Mouse (Mus musculus) urinary bladder, postnatal 14 days (tissue): ENCODE measurements around the gene Foxp1.
A peak's percentile ranks its signal among the peaks of the same experiment; 100 is the strongest.

ENCODE experiments used
- DNase-seq: peaks from one replicate; pipeline ENCODE4 v3.0.0; 2021; ENCODE audit warnings: low spot score

The Foxp1 gene

DNA sequence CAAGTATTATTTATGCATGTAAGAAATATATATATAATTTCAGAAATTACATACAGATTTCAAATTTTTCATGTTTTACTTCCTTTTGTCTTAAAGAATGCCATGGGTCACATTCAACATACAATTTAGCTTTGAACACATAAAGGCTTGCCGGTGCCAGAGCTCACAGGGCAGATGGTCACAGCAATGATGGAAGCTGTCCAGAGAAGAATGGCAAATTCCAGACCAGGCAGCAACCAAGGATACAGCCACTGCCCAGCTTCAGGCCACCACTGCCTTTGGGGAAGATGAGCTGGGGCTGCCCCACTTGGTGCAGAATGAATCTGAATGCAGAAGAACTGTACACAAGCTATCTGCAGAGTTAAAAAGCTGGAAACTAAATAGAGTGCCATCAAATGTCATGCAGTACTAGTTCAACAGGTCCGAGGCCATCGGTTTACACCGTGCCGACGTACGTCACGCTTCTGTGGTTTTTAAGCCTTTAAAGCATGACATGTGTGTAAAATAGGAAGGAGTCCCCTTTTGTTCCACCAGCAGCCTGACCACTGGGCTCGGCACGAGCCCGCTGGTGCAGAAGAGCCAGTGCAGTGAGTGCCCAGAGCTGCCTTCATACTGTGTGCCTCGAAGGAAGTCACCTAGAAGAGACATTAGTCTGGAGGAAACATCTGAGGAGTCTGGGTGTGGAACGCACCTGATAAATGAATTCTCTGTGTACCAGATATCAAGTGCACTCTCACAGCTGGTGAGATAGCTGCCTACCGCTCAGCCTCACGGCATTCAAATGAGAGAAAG lies 239.5 kb downstream of the Foxp1 start:
- no peak for DNase-seq

DNA sequence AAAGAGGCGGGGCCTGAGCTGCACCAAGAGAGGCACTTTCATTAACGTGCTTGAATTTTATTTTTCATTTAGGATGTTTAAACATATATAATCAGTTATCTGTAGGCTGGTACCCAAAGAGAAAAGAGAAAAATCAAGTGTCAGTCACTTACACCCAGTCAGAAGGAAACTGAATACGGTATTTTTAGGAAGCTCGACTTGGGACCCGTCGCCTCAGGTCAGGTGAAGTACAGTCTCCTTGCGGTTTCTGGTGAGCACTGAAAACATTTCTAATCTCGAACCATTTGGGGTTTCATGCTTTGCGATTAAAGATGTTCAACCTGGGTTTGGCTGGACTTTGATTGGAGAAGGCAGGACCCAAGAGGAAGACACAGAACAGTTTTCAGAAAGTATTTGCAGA lies 241.1 kb downstream of the Foxp1 start:
- no peak for DNase-seq

DNA sequence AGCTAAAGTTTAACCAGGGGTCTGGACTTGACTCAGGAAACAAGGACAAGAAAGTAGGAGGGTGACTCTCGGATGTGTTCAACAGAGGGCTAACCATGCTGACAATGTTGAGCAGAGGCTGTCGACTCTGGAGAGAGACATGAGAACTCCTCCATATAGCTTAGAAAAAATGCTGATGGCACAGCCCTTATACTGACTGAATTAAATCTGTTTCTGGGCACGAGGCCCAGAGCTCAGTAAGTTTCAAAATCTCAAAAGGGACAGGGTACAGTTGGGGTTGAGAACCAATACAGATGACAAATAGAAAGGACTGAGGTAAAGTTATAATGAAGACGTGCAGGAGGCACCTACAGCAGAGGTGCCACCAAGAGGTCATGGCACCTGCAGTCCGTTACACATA lies 241.9 kb downstream of the Foxp1 start:
- DNase-seq, result no peak

- no peak for DNase-seq
Observed at GRCm38 (mm10) chr6:99277251-99277650, 245.3 kb downstream of the Foxp1 start.

DNA sequence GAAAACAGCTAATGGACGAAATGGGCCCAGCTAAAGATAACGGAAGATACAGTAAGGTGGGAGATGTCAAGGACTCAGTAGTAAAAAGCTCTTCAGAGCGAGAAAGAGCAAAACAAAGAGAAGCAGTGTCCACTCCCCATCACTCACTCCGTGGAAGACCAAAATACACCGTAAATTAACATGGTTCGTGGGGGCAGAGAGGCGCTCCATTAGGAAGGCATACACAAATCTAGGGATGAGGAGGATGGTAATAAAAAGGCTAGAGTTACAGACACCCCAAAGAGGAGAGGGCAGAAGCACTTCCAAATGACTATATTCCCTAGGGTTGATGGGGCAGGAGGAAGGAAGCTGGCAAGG lies 246.2 kb downstream of the Foxp1 start:
- no peak for DNase-seq

DNA sequence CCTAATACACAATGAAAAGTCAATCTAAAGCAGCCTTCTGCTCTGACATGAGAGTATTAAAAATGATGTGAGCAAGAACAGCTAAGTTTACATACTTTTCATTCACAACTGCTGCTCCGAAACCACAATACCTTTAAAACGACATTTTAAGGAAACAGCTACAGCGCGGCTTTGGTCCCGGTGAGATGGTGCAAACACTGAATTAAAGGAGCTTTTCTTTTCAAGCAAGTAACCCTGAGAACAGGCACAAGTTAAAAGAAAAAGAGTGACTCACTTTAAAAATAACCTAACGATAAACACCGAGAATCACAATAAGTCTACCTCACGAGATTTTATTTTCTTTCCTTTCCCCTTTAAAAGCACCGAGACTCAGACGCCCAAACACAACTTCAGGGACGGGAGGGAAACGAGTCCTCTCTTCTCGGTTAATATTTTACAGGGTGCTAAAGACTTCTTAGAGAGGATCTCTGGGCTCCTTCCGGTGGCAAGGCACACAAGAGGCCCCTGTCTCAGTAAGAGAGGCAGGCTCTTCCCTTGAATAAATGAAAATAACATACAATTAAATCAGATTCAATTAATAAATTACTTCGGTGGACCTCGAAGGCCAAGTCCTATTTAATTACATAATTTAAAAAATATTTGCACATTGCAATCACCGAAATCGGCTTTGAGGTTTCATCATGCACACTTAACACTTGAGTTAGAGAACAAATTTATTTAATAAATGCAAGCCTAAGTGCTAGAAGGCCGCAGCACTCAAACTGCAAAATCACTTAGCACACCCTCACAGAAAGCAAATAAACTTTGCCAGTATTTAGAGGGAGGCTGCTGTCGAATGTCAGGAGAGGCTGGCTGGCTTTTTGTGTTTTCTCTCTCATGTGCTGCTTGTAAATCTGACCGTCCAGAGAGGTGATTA lies 246.9 kb downstream of the Foxp1 start:
- DNase-seq, result no peak

DNA sequence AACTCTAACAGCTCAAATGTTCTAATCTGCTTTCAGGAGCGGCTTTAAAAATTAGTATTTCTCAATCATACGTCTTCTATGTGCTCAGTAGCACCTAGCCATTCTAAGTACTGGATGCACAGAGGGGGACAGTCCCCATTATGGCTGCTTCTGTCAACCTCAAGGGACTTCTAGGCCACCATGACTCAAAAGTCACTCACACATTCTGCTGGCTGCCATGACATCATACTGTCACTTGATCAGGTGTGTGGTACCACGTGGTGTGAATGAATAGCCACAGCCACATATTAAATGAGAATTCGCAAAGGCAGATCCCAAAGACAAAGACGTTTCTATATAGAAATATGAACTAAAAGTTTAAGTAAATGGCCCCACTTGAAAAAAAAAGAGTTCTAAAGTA lies 247.9 kb downstream of the Foxp1 start:
- no peak for DNase-seq

- DNase-seq, result no peak
Observed at GRCm38 (mm10) chr6:99274222-99274621, 248.3 kb downstream of the Foxp1 start.

DNA sequence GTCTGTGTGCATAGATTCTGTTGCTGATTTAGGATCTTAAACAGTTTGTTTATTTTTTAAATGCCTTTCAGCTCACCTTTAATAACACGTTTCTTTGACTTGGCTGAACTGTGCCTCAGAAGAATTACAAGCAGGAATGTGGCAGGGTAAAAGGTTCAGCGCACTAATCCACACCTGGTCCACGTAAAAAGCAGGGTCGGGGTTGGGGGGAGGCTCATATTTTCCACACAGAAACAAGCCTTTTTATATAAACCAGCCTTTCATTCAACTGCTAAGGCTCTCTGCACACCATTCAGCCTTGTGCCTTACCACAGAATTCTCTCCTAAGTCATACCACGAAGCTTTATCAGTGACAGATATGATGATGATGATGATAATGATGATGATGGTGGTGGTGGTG lies 249.3 kb downstream of the Foxp1 start:
- no peak for DNase-seq

DNA sequence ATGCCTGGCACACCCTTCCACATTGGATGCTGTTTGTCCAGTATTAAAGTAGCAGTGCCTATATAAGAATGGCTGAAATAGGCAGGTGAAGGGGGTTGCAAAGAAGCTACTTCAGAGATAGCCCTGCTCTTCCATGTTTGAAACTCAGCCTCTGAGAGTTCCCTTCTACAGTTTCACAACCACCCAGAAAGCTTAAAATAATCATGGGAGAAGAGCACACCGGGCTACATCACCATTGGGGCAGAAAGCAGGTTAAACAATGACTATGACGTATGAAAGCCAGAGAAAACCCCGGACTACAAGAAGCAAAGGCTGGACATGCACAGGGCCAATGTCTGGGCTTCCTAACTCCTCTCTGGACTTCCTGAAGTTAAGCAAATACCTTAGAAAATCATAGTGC lies 250.3 kb downstream of the Foxp1 start:
- no peak for DNase-seq

- DNase-seq, result no peak
Observed at GRCm38 (mm10) chr6:99271741-99272140, 250.8 kb downstream of the Foxp1 start.

- no peak for DNase-seq
Observed at GRCm38 (mm10) chr6:99269921-99270320, 252.6 kb downstream of the Foxp1 start.

DNA sequence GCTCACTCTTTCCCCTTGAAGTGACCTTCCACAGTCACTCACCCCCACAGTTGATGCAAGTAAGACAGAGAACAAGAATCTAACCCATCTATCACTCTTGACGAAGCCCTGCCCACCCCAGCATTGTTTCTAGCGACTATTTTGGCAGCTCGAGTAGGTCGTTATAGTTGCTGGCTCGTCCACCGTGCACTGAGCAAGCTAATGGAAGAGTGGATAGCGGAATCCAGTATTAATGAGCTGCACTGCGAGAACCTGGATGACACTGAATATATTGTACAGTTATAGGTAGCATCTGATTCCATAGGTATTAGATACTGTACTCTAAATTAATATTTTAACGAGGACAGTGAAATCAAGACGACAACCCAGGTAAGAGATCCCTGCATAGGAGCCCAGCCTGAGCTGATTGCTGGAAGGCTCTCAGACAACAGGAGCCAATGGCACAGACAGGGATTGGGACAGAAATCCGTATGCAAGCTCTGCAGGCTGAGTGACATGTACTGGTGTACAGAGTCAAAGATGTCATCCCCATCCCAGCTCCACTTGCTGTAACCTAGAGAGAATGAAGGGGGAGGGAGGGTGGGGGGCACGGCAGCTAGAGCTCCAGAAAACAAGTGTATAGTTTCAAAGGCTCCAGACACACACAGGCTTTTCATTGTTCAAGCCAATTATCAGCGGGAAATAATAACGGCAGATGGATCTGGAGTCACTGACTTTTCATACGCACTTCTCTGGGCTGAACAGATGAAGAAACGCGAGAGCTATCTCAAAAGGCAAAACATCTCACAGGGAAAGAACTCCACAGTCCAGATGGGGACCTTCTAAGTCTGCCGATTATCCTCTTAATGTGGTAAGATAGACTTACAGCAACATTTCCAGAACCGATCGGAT lies 254.1 kb downstream of the Foxp1 start:
- no peak for DNase-seq

DNA sequence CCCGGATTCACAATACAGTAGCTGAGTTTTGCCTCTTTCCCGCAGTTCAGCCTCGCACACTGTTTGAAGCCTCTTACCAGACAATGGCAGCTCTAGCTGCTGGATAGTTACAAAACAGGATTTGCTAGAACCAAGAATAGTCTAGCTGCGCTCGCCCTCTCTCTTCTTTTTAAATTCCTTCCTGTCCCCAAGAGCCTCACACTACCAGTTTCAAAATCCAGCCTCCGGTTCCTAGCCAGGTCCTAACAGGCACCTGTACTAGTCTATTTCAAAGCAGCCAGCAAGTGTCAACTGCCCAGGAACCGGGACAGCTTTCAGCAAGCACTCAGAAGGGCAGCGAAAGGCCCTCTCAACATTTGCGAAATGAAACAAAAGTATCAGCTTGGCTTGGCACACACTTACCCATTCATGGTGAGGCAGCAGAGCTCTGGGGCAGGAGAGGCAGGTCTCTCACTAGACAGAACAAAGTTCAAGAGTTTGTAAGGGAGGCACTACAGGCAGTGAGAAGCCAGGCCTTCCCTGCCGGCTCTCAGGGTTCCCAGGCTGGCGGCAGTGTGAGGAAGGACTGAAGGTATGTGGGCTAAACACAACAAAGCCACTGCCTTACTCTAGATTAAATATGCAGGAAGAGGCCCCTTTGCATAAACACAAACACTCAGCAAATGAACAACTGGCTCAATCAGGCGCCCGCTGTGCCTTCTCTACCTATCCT lies 256.4 kb downstream of the Foxp1 start:
- peak; percentile 28 for DNase-seq

DNA sequence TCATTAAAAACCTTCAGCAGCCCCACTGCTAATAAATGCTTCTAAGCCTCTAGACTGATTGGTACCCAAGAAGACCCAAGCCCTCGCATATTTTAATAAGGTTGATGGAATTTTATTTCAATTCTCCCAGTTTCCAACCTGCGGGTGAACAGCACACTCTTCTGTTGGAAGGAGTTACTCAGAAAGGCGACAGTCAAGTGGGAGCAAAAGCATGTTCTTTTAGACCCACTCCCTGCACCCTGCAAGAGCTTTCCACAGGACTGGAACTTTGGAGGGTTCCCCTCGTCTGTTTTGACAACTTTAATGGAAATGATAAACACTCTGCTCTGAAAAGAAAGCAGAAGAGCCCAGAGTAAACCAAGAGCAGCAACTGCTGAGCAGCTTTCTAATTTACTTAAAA lies 257.3 kb downstream of the Foxp1 start:
- no peak for DNase-seq

GRCm38 (mm10) chr6:99264192-99265093 lies 258.1 kb downstream of the Foxp1 start:
- no peak for DNase-seq

DNA sequence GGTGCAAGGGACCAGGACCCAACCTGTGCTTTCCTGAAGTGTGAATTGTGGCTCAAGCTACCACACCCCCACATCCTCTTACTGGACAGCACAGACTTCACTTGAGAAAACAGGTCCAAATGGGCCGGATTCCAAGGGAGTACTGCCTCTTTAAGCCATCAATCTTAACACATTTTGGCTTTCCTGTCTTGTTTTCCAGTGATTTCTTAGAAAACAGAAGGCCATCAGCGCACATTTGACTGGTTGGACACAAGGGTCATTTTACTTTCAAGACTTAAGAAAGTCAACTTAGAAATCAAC lies 258.7 kb downstream of the Foxp1 start:
- DNase-seq, result no peak

DNA sequence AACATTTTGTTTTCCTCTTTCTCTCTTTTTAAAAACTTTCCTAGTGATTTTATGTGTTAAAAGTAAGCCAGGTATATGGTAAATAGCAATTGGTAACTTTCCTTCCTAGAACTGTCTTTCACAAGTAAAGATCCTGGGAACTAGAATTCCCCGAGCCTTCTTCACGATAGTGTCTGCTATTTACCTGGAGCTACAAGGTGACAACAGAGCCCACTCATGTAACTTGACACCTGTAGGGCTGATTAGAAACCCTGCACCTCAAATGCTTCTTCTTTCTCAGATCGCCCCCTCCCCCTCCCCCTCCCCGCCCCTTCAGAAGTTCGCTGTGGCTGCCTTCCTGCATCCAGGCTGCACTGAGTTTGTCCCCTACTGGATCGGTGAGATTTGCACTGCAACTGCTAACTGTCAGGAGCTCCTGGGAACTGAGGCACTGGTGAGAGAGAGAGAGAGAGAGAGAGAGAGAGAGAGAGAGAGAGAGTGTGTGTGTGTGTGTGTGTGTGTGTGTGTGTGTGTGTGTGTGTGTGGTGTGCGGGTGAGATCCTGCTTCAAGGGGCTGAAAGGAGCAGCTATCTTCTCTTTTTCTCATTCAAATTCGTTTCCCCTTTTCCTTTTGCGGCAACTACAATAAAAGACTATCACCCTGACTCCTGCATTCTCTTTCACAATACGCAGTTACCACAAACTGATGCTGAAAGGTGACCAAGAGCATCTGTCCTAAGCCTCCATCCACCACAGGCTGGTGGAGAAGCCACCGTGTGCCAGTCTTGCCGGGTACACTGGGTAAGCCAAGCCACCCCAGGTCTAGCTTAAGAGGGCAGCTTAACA lies 259.2 kb downstream of the Foxp1 start:
- DNase-seq, result no peak

DNA sequence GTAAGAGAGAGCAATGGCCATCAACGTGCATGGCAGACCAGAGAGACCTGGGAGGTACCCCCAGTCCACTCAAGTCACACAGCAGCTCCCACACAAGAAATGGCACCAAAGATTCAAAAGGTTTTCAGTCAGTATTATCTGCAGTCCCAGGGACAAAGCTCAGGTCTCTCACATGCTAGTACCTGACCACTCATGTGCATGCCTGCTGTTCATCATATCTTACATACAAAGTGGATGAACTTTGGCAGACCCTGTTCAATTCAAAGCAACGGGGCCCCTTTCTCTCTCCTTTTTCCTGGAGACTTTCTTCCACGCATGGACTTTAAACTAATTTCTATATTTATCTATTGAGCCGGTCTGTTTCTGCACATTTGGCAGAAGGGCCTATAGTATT lies 260.8 kb downstream of the Foxp1 start:
- no peak for DNase-seq
